Mouse (Mus musculus): ENCODE measurements around the gene Mt4.

DNA sequence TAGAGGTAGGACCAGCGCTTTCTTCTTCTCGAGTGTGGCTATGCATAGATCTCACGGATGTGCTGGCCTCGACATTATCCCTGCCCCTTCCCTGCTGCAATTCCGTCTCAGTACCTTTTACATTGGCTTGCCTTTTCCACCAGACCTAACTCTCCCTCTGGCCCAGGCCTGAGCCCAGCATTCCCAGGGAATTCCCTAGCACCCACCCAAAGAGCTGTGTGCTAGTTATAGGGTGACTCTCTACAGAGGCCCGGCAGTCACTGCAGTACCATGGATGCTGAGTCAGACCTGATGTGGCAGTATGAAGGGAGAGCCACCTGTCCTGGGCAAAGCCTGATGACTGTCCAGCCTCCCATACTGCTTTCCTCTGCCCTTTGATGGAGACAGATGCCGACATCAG, 16.5 kb downstream of the Mt4 start:
- TF ChIP-seq CTCF (IDR thresholded peaks at IDR 0.05; ENCODE audit: extremely low read depth, insufficient read length, insufficient replicate concordance, low read depth, low read length) (no peak), POLR2A (IDR thresholded peaks at IDR 0.05; ENCODE audit: low read depth, low read length) (no peak)

All from small intestine, adult 2 months (tissue).